Mouse (Mus musculus) kidney, postnatal 4 days (tissue): ENCODE measurements at regions not wholly inside any gene's neighbourhood (a gene's known extent, or its start where the extent isn't known, plus 50 kb on each side); places are given as distances from the start of the nearest gene placed in this dataset.
"Not testable (repeated sequence)": the region's sequence is repeated elsewhere in the genome, so short reads cannot be mapped to it uniquely, and the experiment has no call there.

Experiments used
- DNase-seq, 2 experiments: peaks; one replicate each; pipeline ENCODE4 v3.0.0; 2021; ENCODE audit warnings: mixed read lengths in 2 of 2

GRCm38 (mm10) chr17:4024384-4024783 is 328.3 kb upstream of the Nox3 start:
- DNase-seq: no peak

- DNase-seq: no peak
Observed at GRCm38 (mm10) chr17:4029202-4029601, 333.1 kb upstream of the Nox3 start.

GRCm38 (mm10) chr17:4034816-4035360 is 338.8 kb upstream of the Nox3 start:
- DNase-seq: no peak

- DNase-seq: peak; percentile 51 to 70
Observed at GRCm38 (mm10) chr17:4040104-4040664, 344.1 kb upstream of the Nox3 start.

- not testable (repeated sequence) for DNase-seq
Observed at GRCm38 (mm10) chr17:4060186-4060585, 364.1 kb upstream of the Nox3 start.

GRCm38 (mm10) chr17:4073381-4073780 is 377.3 kb upstream of the Nox3 start:
- peak in 1 of 2 experiments; percentile 4 for DNase-seq

GRCm38 (mm10) chr17:4080564-4080963 is 384.5 kb upstream of the Nox3 start:
- DNase-seq: no peak

- DNase-seq: no peak
Observed at GRCm38 (mm10) chr17:4094621-4095020, 398.6 kb upstream of the Nox3 start.

GRCm38 (mm10) chr17:4103321-4103720 is 407.3 kb upstream of the Nox3 start:
- no peak for DNase-seq

GRCm38 (mm10) chr17:4109263-4109662 is 413.2 kb upstream of the Nox3 start:
- DNase-seq: peak; percentile 62 to 69

GRCm38 (mm10) chr17:4113021-4113420 is 417.0 kb upstream of the Nox3 start:
- DNase-seq: no peak

GRCm38 (mm10) chr17:4116476-4116875 is 420.4 kb upstream of the Nox3 start:
- no peak for DNase-seq

GRCm38 (mm10) chr17:4133678-4134077 is 437.6 kb upstream of the Nox3 start:
- no peak for DNase-seq

- DNase-seq: no peak
Observed at GRCm38 (mm10) chr17:4163502-4163901, 467.4 kb upstream of the Nox3 start.

GRCm38 (mm10) chr17:4173951-4174361 is 477.9 kb upstream of the Nox3 start:
- DNase-seq: peak; percentile 59 to 74

GRCm38 (mm10) chr17:4175006-4175405 is 478.9 kb upstream of the Nox3 start:
- no peak for DNase-seq

- DNase-seq: no peak
Observed at GRCm38 (mm10) chr17:4176524-4176923, 480.5 kb upstream of the Nox3 start.

GRCm38 (mm10) chr17:4177485-4178150 is 481.6 kb upstream of the Nox3 start:
- DNase-seq: no peak

- no peak for DNase-seq
Observed at GRCm38 (mm10) chr17:4179271-4179670, 483.2 kb upstream of the Nox3 start.

- DNase-seq: no peak
Observed at GRCm38 (mm10) chr17:4182106-4182505, 486.0 kb upstream of the Nox3 start.

GRCm38 (mm10) chr17:4186802-4187201 is 490.7 kb upstream of the Nox3 start:
- DNase-seq: peak; percentile 19 to 30

GRCm38 (mm10) chr17:4187606-4188005 is 491.5 kb upstream of the Nox3 start:
- no peak for DNase-seq

GRCm38 (mm10) chr17:4196793-4197448 is 500.9 kb upstream of the Nox3 start:
- peak in 1 of 2 experiments; percentile 48 for DNase-seq

- DNase-seq: no peak
Observed at GRCm38 (mm10) chr17:4198001-4198400, 501.9 kb upstream of the Nox3 start.
